Mouse (Mus musculus): ENCODE measurements at regions not wholly inside any gene's neighbourhood (a gene's known extent, or its start where the extent isn't known, plus 50 kb on each side); places are given as distances from the start of the nearest gene placed in this dataset.

GRCm38 (mm10) chr8:6227901-6228300 lies 1122.8 kb upstream of the Slc10a2 start:
- no peak for DNase-seq (ENCODE audit: extremely low read depth, low read depth, low spot score)

GRCm38 (mm10) chr8:6225194-6225593 lies 1120.0 kb upstream of the Slc10a2 start:
- no peak for DNase-seq (ENCODE audit: extremely low read depth, low read depth, low spot score)

- no peak for DNase-seq (ENCODE audit: extremely low read depth, low read depth, low spot score)
These were observed 1102.6 kb upstream of the Slc10a2 start for GRCm38 (mm10) chr8:6207617-6208349.

GRCm38 (mm10) chr8:6204051-6204745 lies 1099.0 kb upstream of the Slc10a2 start:
- DNase-seq (ENCODE audit: extremely low read depth, low read depth, low spot score), result no peak

- DNase-seq (ENCODE audit: extremely low read depth, low read depth, low spot score), result peak; percentile 5
These were observed 1086.3 kb upstream of the Slc10a2 start for GRCm38 (mm10) chr8:6191431-6191830.

- no peak for DNase-seq (ENCODE audit: extremely low read depth, low read depth, low spot score)
These were observed 1083.3 kb upstream of the Slc10a2 start for GRCm38 (mm10) chr8:6188422-6188821.

- DNase-seq (ENCODE audit: extremely low read depth, low read depth, low spot score), result no peak
These were observed 1081.4 kb upstream of the Slc10a2 start for GRCm38 (mm10) chr8:6186561-6186960.

- DNase-seq (ENCODE audit: extremely low read depth, low read depth, low spot score), result no peak
These were observed 1074.5 kb upstream of the Slc10a2 start for GRCm38 (mm10) chr8:6179602-6180001.

- no peak for DNase-seq (ENCODE audit: extremely low read depth, low read depth, low spot score)
These were observed 1061.3 kb upstream of the Slc10a2 start for GRCm38 (mm10) chr8:6166433-6166832.

- DNase-seq (ENCODE audit: extremely low read depth, low read depth, low spot score), result no peak
These were observed 1060.1 kb upstream of the Slc10a2 start for GRCm38 (mm10) chr8:6165230-6165629.

- no peak for DNase-seq (ENCODE audit: extremely low read depth, low read depth, low spot score)
These were observed 1059.6 kb upstream of the Slc10a2 start for GRCm38 (mm10) chr8:6164758-6165157.

- DNase-seq (ENCODE audit: extremely low read depth, low read depth, low spot score), result no peak
These were observed 1039.4 kb upstream of the Slc10a2 start for GRCm38 (mm10) chr8:6144588-6144987.

- no peak for DNase-seq (ENCODE audit: extremely low read depth, low read depth, low spot score)
These were observed 1034.9 kb upstream of the Slc10a2 start for GRCm38 (mm10) chr8:6140090-6140489.

GRCm38 (mm10) chr8:6139171-6139570 lies 1034.0 kb upstream of the Slc10a2 start:
- no peak for DNase-seq (ENCODE audit: extremely low read depth, low read depth, low spot score)

- no peak for DNase-seq (ENCODE audit: extremely low read depth, low read depth, low spot score)
These were observed 1027.1 kb upstream of the Slc10a2 start for GRCm38 (mm10) chr8:6132243-6132751.

GRCm38 (mm10) chr8:6125265-6125664 lies 1020.1 kb upstream of the Slc10a2 start:
- DNase-seq (ENCODE audit: extremely low read depth, low read depth, low spot score), result no peak

GRCm38 (mm10) chr8:6119506-6119905 lies 1014.4 kb upstream of the Slc10a2 start:
- DNase-seq (ENCODE audit: extremely low read depth, low read depth, low spot score), result no peak

GRCm38 (mm10) chr8:6111351-6111750 lies 1006.2 kb upstream of the Slc10a2 start:
- DNase-seq (ENCODE audit: extremely low read depth, low read depth, low spot score), result no peak

GRCm38 (mm10) chr8:6090028-6090427 lies 984.9 kb upstream of the Slc10a2 start:
- DNase-seq (ENCODE audit: extremely low read depth, low read depth, low spot score), result no peak

GRCm38 (mm10) chr8:6043939-6044577 lies 938.9 kb upstream of the Slc10a2 start:
- DNase-seq (ENCODE audit: extremely low read depth, low read depth, low spot score), result peak; percentile 21

- DNase-seq (ENCODE audit: extremely low read depth, low read depth, low spot score), result no peak
These were observed 907.1 kb upstream of the Slc10a2 start for GRCm38 (mm10) chr8:6012206-6012605.

- DNase-seq (ENCODE audit: extremely low read depth, low read depth, low spot score), result no peak
These were observed 906.0 kb upstream of the Slc10a2 start for GRCm38 (mm10) chr8:6011182-6011581.

Data from fat pad, adult 2 months (tissue).